Mouse (Mus musculus) thymus, postnatal 25 days (tissue): ENCODE measurements around the gene Plxdc1.
A peak's percentile ranks its signal among the peaks of the same experiment; 100 is the strongest.

Experiments
- DNase-seq: peaks from one replicate; pipeline ENCODE4 v3.0.0; 2022

Plxdc1 gene

GRCm38 (mm10) chr11:98012831-98013230, 26.6 kb upstream of the Plxdc1 start:
- DNase-seq: no peak

- no peak for DNase-seq
These were observed 25.5 kb upstream of the Plxdc1 start for GRCm38 (mm10) chr11:98011716-98012115.

GRCm38 (mm10) chr11:98008087-98008486, 21.8 kb upstream of the Plxdc1 start:
- DNase-seq: no peak

GRCm38 (mm10) chr11:98005686-98006085, 19.4 kb upstream of the Plxdc1 start:
- no peak for DNase-seq

GRCm38 (mm10) chr11:98005076-98005475, 18.8 kb upstream of the Plxdc1 start:
- no peak for DNase-seq

- no peak for DNase-seq
These were observed 17.9 kb upstream of the Plxdc1 start for GRCm38 (mm10) chr11:98004161-98004560.

- DNase-seq: no peak
These were observed 17.0 kb upstream of the Plxdc1 start for GRCm38 (mm10) chr11:98003171-98003671.

GRCm38 (mm10) chr11:98002627-98003026, 16.4 kb upstream of the Plxdc1 start:
- DNase-seq: peak; percentile 96

GRCm38 (mm10) chr11:98001986-98002385, 15.7 kb upstream of the Plxdc1 start:
- DNase-seq: peak; percentile 58

- peak; percentile 85 for DNase-seq
These were observed 15.1 kb upstream of the Plxdc1 start for GRCm38 (mm10) chr11:98001351-98001824.

- peak; percentile 90 for DNase-seq
These were observed 14.3 kb upstream of the Plxdc1 start for GRCm38 (mm10) chr11:98000378-98001140.

GRCm38 (mm10) chr11:97999748-98000147, 13.5 kb upstream of the Plxdc1 start:
- DNase-seq: peak; percentile 42

GRCm38 (mm10) chr11:97998898-97999608, 12.8 kb upstream of the Plxdc1 start:
- DNase-seq: peak; percentile 75

- DNase-seq: peak; percentile 61
These were observed 12.0 kb upstream of the Plxdc1 start for GRCm38 (mm10) chr11:97998074-97998793.

GRCm38 (mm10) chr11:97997387-97997960, 11.2 kb upstream of the Plxdc1 start:
- peak; percentile 42 for DNase-seq

- DNase-seq: no peak
These were observed 10.4 kb upstream of the Plxdc1 start for GRCm38 (mm10) chr11:97996691-97997090.

- DNase-seq: peak; percentile 87
These were observed 9.5 kb upstream of the Plxdc1 start, which contains the start of gene Arl5c for GRCm38 (mm10) chr11:97995564-97996288. Gene Arl5c, minus strand, starts transcription at chr11:97996181.

GRCm38 (mm10) chr11:97994539-97995100, 8.4 kb upstream of the Plxdc1 start:
- DNase-seq: peak; percentile 95

GRCm38 (mm10) chr11:97988530-97989096, 2.4 kb upstream of the Plxdc1 start:
- peak; percentile 92 for DNase-seq

GRCm38 (mm10) chr11:97987551-97988526, 1.6 kb upstream of the Plxdc1 start:
- peak; percentile 96 for DNase-seq
